Mouse (Mus musculus): ENCODE results near the gene Rpf2.

DNA sequence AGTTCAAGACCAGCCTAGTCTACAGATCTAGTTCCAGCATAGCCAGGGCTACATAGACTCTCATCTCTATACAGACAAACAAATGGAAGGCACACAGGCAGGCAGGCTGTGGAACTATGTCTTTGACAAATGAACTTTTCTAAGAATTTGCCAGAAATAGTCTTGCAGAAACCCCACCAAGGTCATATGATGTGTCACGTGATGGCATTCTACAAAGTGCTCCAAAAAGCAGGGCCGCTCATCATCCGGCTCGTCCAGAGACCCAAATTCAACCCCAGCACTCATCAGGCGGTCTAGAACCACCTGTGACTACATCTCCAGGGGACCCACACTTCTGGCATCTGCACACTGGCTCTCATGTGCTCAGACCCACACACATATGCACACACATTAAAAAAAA, 9.0 kb downstream of the Rpf2 start:
- TF ChIP-seq CHD2 (IDR thresholded peaks at IDR 0.05; ENCODE audit: low read length) (no peak), CTCF (IDR thresholded peaks at IDR 0.05 in 2 of 3, conservative IDR thresholded peaks at IDR 0.05 in 1 of 3; ENCODE audit: control insufficient read depth in 1 of 3, insufficient read depth in 1 of 3, low read depth in 2 of 3, low read length in 3 of 3, poor library complexity in 1 of 3, severe bottlenecking in 1 of 3) (no peak), SIN3A (IDR thresholded peaks at IDR 0.05; ENCODE audit: low read length) (no peak), GATA1 (IDR thresholded peaks at IDR 0.05; ENCODE audit: low read depth, low read length) (no peak), POLR2A (IDR thresholded peaks at IDR 0.05; ENCODE audit: control insufficient read depth in 1 of 2, insufficient read depth in 1 of 2, low read depth in 1 of 2, low read length in 2 of 2, poor library complexity in 1 of 2) (no peak), JUND (IDR thresholded peaks at IDR 0.05; ENCODE audit: low read depth, low read length) (no peak), MEF2A (IDR thresholded peaks at IDR 0.05; ENCODE audit: extremely low read depth, insufficient replicate concordance, low read depth, low read length, poor library complexity, severe bottlenecking) (no peak), EP300 (IDR thresholded peaks at IDR 0.05; ENCODE audit: low read depth in 1 of 2, low read length in 2 of 2) (no peak), ZMIZ1 (IDR thresholded peaks at IDR 0.05; ENCODE audit: low read depth, low read length) (no peak), USF2 (IDR thresholded peaks at IDR 0.05; ENCODE audit: borderline replicate concordance in 1 of 2, insufficient read depth in 1 of 2, low read depth in 1 of 2, low read length in 2 of 2) (no peak), MYC (IDR thresholded peaks at IDR 0.05; ENCODE audit: low read depth, low read length) (no peak), TBP (IDR thresholded peaks at IDR 0.05; ENCODE audit: low read depth, low read length) (no peak), SMC3 (IDR thresholded peaks at IDR 0.05; ENCODE audit: low read depth, low read length) (no peak)

All from MEL (cell line).